Mouse (Mus musculus) heart, postnatal 0 days (tissue): Measurements from ENCODE around the gene Cdk10.

ENCODE experiments used
- CTCF ChIP-seq: IDR thresholded peaks from 2 replicates; pipeline ENCODE4 v1.5.1; 2016; ENCODE audit warnings: antibody characterized with exemption, control low read depth, low read depth
- EP300 ChIP-seq: IDR thresholded peaks from 2 replicates; pipeline ENCODE4 v1.6.1; 2016; ENCODE audit warnings: antibody characterized with exemption, low read depth

GRCm38 (mm10) chr8:123213118-123213772, 11.4 kb upstream of the Cdk10 start:
- no peak for TF ChIP-seq CTCF
- TF ChIP-seq EP300, result no peak
